Mouse (Mus musculus) heart, embryonic 11.5 days (tissue): ENCODE data around the gene Nudt9. TPM values are rescaled to one million over a fixed set of nuclear protein-coding genes. Genes with fewer than 3 reads are reported as not detected.

Source experiments
- ATAC-seq: fragments of 200-750 bp; cut with Nextera tagmentation; replicated peaks from 2 replicates; pipeline ENCODE4 v1.8.0; 2017; ENCODE audit warnings: moderate library complexity; ENCODE audit not compliant: insufficient number of reproducible peaks, low FRiP score, low TSS enrichment
- H3K27ac ChIP-seq: fragments of 300-500 bp; sonication (generic); 2 replicates; pipeline ENCODE4 v1.5.1; 2014; ENCODE audit warnings: mild to moderate bottlenecking, low read depth, low read length
- H3K27me3 ChIP-seq: fragments of 300-500 bp; sonication (generic); 2 replicates; pipeline ENCODE4 v1.6.1; 2014; ENCODE audit warnings: mild to moderate bottlenecking, low read length, mixed read lengths; ENCODE audit not compliant: control insufficient read depth, insufficient read depth
- H3K36me3 ChIP-seq: fragments of 300-500 bp; sonication (generic); 2 replicates; pipeline ENCODE4 v1.6.1; 2014; ENCODE audit warnings: mild to moderate bottlenecking, low read length, moderate library complexity, mixed read lengths; ENCODE audit not compliant: control insufficient read depth, insufficient read depth
- H3K4me1 ChIP-seq: fragments of 300-500 bp; sonication (generic); 2 replicates; pipeline ENCODE4 v1.6.1; 2014; ENCODE audit warnings: low read length; ENCODE audit not compliant: control insufficient read depth, insufficient read depth
- H3K4me2 ChIP-seq: fragments of 300-500 bp; sonication (generic); 2 replicates; pipeline ENCODE4 v1.6.1; 2014; ENCODE audit warnings: mild to moderate bottlenecking, moderate library complexity
- H3K4me3 ChIP-seq: fragments of 300-500 bp; sonication (generic); 2 replicates; pipeline ENCODE4 v1.5.1; 2014; ENCODE audit warnings: low read depth, low read length
- H3K9ac ChIP-seq: fragments of 300-500 bp; sonication (generic); 2 replicates; pipeline ENCODE4 v1.6.1; 2014; ENCODE audit warnings: mild to moderate bottlenecking, low read depth, low read length, moderate library complexity
- H3K9me3 ChIP-seq: fragments of 300-500 bp; sonication (generic); replicated peaks from 2 replicates; pipeline ENCODE4 v1.6.1; 2016; ENCODE audit warnings: low read length; ENCODE audit not compliant: control insufficient read depth
- WGBS: fragments of 180-500 bp; shearing (Covaris S2); extraction: QIAGEN DNeasy Blood & Tissue Kit; methylation state at CpG from one replicate; pipeline ENCODE4 v1.1.7; 2014; ENCODE audit not compliant: insufficient replicate concordance; 5-methylcytosine and 5-hydroxymethylcytosine counted together
- polyA plus RNA-seq: library from polyadenylated mRNA; unstranded; fragments of >200 nt; fragmentation: Nextera tagmentation; extraction: Ambion mirVana; gene quantifications from 2 replicates; pipeline ENCODE4 v1.2.1, GENCODE M21; 2014

Gene Nudt9
- polyA plus RNA-seq, 1 experiment from 2014 or later, result 51.8 TPM

- WGBS, result 84% methylated on average over 7 of the region's 7 CpGs
- no peak for ATAC-seq
- H3K9ac ChIP-seq, result no peak within 1 kb of the TSS
These were observed 31.4 kb downstream of the Nudt9 start, which contains the start of gene Gm17660 for GRCm38 (mm10) chr5:104077508-104077907. Gene Gm17660 (minus strand): TSS chr5:104077608.

GRCm38 (mm10) chr5:104080736-104081135 lies 34.6 kb downstream of the Nudt9 start:
- Histone ChIP-seq H3K36me3 (no peaks in the 10 kb centered on the region), H3K9ac (no peak overlapping the region), H3K4me2 (no peak overlapping the region), H3K4me1 (no peaks in the 10 kb centered on the region; the same call in 1 of the 2 replicates), H3K9me3 (no peaks in the 10 kb centered on the region), H3K27me3 (no peaks in the 10 kb centered on the region), H3K27ac (no peak overlapping the region), H3K4me3 (no peak overlapping the region)
- no peak for ATAC-seq
- WGBS, result 82% methylated on average over 6 of the region's 6 CpGs

More at GRCm38 (mm10) chr5:104077508-104077907, 31.4 kb downstream of the Nudt9 start, which contains the start of gene Gm17660:
- no peak within 1 kb of the TSS for H3K27ac ChIP-seq
- no peaks in the 10 kb centered on the region for H3K36me3 ChIP-seq
- H3K27me3 ChIP-seq, result no peaks in the 10 kb centered on the region
- no peaks in the 10 kb centered on the region for H3K9me3 ChIP-seq
- H3K4me2 ChIP-seq, result no peak within 1 kb of the TSS
- H3K4me1 ChIP-seq, result peaks cover 4% of the 10 kb centered on the region; the same call in 1 of the 2 replicates
- no peak within 1 kb of the TSS for H3K4me3 ChIP-seq

DNA sequence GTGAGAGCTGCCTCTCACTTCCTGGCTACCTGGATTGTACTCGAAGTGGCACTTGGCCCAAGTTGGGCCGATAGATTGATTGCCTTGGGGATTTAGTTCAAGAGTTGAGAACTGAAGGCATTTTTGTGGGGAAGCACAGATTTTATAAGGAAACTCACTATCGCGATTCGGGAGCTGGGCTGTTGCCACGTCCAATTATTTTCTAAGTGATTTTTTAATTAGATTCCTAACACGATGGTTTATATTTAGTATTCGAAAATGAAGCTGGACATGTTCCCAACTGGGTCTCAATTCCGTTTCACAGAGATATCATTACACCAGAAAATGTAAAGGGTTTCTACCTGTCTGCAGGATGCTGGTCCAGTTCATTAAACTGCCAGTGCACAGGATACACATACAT lies 39.3 kb downstream of the Nudt9 start:
- Histone ChIP-seq H3K9ac (no peak overlapping the region), H3K4me1 (no peaks in the 10 kb centered on the region), H3K27me3 (no peaks in the 10 kb centered on the region), H3K36me3 (no peaks in the 10 kb centered on the region), H3K4me3 (no peak overlapping the region), H3K4me2 (no peak overlapping the region), H3K27ac (no peak overlapping the region), H3K9me3 (0 out of 2 replicates have a peak, but pooled peaks cover 2% of the 10 kb centered on the region)
- ATAC-seq, result no peak
- 84% methylated on average over 9 of the region's 9 CpGs for WGBS

DNA sequence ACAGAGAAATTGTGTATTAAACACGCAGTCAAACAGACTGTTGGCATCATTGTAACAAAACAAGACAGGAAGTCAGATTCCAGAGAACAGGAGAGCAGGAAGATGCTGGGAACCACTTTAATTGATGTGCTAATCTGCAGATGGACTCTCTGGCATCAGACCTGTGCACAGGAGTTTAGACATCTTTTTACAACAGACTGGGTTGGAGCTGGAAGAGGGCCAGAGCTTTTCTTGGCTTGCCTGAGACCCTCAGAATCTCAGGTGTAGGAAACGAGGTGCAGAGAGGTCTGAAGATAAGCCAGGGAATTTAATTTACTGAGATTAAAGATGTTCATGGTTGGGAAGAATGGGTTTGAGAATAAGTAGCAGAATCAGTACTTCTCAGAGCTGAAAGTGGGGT lies 43.6 kb downstream of the Nudt9 start:
- 57% methylated on average over 2 of the region's 2 CpGs for WGBS

DNA sequence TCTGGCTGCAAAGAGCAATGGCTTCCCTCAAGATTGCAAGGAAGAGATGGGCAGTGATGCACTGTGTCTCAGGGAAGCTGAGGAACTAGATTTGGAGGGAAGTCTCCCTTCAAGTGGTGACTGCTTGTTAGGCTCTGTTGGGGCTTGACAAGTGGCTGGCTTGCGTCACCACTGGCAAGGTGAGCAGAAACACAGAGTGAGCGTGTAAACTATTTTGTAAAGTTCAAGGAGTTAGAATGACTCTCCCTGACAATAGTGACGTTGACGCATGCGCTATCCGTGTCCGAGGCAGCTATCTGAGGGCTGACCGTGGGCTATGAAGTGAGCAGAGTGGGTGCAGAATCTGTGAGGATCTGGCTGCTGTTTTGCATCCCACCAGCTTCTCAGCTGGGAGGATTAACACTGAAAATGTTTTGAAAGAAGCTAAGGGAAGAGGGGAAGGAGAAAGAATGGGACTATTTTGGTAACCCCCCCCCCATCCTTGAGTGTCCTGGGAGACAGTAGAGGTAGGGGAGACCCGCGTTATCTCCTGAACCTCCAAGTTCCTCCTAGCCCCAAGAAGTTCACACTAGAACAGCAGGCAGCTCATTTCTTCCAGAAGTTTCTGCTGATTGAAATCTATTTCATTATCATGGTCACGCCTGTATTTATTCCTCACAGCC lies 49.4 kb downstream of the Nudt9 start:
- Histone ChIP-seq H3K9me3 (no peaks in the 10 kb centered on the region), H3K27me3 (no peaks in the 10 kb centered on the region), H3K4me1 (peaks cover 5% of the 10 kb centered on the region; the same call in 1 of the 2 replicates), H3K27ac (no peak overlapping the region), H3K36me3 (no peaks in the 10 kb centered on the region), H3K9ac (no peak overlapping the region), H3K4me2 (no peak overlapping the region), H3K4me3 (no peak overlapping the region)
- ATAC-seq, result no peak
- 48% methylated on average over 11 of the region's 11 CpGs for WGBS

More for the DNA sequence above, 43.6 kb downstream of the Nudt9 start:
- ATAC-seq, result no peak
- no peaks in the 10 kb centered on the region for H3K27me3 ChIP-seq
- no peak overlapping the region for H3K4me2 ChIP-seq
- H3K4me1 ChIP-seq, result no peaks in the 10 kb centered on the region
- H3K36me3 ChIP-seq, result no peaks in the 10 kb centered on the region
- H3K4me3 ChIP-seq, result no peak overlapping the region
- H3K9ac ChIP-seq, result no peak overlapping the region
- H3K27ac ChIP-seq, result no peak overlapping the region
- 0 out of 2 replicates have a peak, but pooled peaks cover 2% of the 10 kb centered on the region for H3K9me3 ChIP-seq

DNA sequence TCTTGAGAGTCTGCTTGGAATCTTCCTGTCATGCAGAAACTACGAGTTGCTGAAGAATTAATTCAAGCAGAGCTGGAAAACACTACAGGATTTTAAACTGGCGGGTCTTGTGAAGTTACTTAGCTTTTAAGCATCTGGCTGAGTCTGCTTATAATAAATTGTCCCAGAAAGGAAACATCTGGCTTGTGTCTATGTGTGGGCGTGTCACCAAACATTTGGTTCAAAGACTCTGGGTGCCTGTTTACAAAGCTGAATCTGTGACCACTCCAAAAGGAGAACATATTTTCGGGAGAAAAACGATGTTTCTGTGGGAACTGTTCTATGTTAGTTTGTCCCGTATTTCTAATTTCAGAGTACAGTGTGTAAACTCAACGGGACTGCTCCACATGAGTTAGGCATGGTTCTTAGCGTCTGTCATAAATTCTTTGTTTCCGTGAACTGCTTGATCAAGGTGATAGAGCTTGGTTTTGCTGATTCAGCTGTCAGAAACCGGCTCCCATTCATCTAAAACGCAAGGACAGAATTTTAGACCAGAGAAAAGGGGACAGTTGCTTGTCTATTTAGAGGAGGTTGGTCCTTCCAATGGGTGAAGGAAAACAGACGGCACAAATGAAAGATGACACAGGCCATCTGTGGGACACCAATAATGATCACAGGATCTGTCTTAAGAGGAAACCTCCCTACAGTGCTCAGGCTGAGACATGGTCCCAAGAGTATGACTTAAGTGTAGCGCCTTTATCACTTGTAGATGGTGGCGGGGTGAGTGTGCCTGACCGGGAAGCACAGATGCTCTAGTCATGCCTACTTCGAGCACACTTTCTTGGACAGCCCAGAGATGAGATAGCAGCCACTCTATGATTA lies 50.2 kb downstream of the Nudt9 start:
- WGBS, result 67% methylated on average over 16 of the region's 16 CpGs
- no peak for ATAC-seq
- Histone ChIP-seq H3K4me2 (no peak overlapping the region), H3K27ac (no peak overlapping the region), H3K27me3 (no peaks in the 10 kb centered on the region), H3K9me3 (no peaks in the 10 kb centered on the region), H3K36me3 (no peaks in the 10 kb centered on the region), H3K4me1 (peaks cover 5% of the 10 kb centered on the region; the same call in 1 of the 2 replicates), H3K4me3 (no peak overlapping the region), H3K9ac (no peak overlapping the region)

GRCm38 (mm10) chr5:104101678-104102531 lies 55.8 kb downstream of the Nudt9 start:
- Histone ChIP-seq H3K9ac (peak overlapping the region; percentile 28; the same call in 1 of the 2 replicates), H3K4me2 (no peak overlapping the region), H3K27me3 (no peaks in the 10 kb centered on the region), H3K9me3 (no peaks in the 10 kb centered on the region), H3K36me3 (no peaks in the 10 kb centered on the region), H3K27ac (no peak overlapping the region), H3K4me3 (no peak overlapping the region), H3K4me1 (peaks cover 15% of the 10 kb centered on the region)
- ATAC-seq, result no peak
- WGBS, result 20% methylated on average over 10 of the region's 10 CpGs

GRCm38 (mm10) chr5:104103171-104103570 lies 57.1 kb downstream of the Nudt9 start:
- no peak overlapping the region for H3K4me2 ChIP-seq
- no peaks in the 10 kb centered on the region for H3K36me3 ChIP-seq
- peaks cover 21% of the 10 kb centered on the region for H3K4me1 ChIP-seq
- H3K4me3 ChIP-seq, result no peak overlapping the region
- no peaks in the 10 kb centered on the region for H3K9me3 ChIP-seq
- no peaks in the 10 kb centered on the region for H3K27me3 ChIP-seq
- H3K27ac ChIP-seq, result no peak overlapping the region
- no peak overlapping the region for H3K9ac ChIP-seq
- 61% methylated on average over 4 of the region's 4 CpGs for WGBS
- no peak for ATAC-seq
